Mouse (Mus musculus): ENCODE results near the gene 1190002N15Rik. TPM values are rescaled to one million over a fixed set of nuclear protein-coding genes. Genes with fewer than 3 reads are reported as not detected.

The 1190002N15Rik gene
- total and polyA plus RNA-seq, 2 experiments = 10.0 to 21.8 TPM

- Histone ChIP-seq H3K4me3 (ENCODE audit: insufficient read depth, low read depth, low read length) (no peak overlapping the region), H3K79me2 (ENCODE audit: control insufficient read depth, insufficient read depth, low read length) (no peaks in the 10 kb centered on the region), H3K27ac (replicated peaks; ENCODE audit: insufficient read depth, low read depth, low read length) (no peak overlapping the region), H3K9ac (ENCODE audit: low read depth, low read length) (no peak overlapping the region), H3K36me3 (ENCODE audit: control insufficient read depth, insufficient read depth, low read length) (no peaks in the 10 kb centered on the region), H3K4me1 (ENCODE audit: control insufficient read depth, insufficient read depth, low read length) (no peaks in the 10 kb centered on the region; the same call in 1 of the 2 replicates), H3K27me3 (ENCODE audit: control insufficient read depth, insufficient read depth, low read length) (no peaks in the 10 kb centered on the region)
- 90% methylated on average over 3 of the region's 3 CpGs for WGBS
- no peak for DNase-seq (ENCODE audit: extremely low read depth, low read depth, low spot score)
- TF ChIP-seq POLR2A (IDR thresholded peaks at IDR 0.05; ENCODE audit: extremely low read depth, insufficient read depth, low read length) (no peak), CTCF (IDR thresholded peaks at IDR 0.05; ENCODE audit: low read depth, low read length) (no peak)
These were observed 30.5 kb upstream of the 1190002N15Rik start for GRCm38 (mm10) chr9:94568386-94568785.

DNA sequence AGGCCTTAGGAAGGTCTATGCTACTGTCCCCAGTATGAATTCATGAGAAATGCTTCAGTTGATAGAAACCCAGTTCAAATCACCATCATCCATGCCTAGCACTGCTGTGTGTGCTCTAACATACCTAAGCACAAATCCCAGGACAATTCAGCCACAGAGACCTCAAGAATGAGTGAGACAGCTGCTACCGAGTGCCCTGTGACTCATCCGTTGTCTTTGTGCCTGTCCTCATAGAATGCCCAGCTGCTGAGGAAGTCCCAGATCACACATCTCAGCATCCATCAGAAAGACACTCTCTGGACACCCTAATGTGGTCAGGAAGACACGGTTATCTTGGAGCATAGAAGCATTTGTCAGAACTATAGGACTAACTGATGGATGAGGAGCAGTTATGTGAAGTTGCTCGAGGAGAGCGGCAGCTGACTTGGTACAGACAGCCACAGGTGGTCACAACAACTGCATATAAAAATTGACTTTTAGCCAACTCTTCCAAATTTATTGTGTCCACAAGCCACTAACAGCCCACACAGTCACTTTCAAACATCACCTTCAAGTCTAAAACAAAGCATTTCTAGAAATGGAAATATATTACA, 29.9 kb upstream of the 1190002N15Rik start:
- Histone ChIP-seq H3K36me3 (ENCODE audit: control insufficient read depth, insufficient read depth, low read length) (no peaks in the 10 kb centered on the region), H3K9ac (ENCODE audit: low read depth, low read length) (no peak overlapping the region), H3K79me2 (ENCODE audit: control insufficient read depth, insufficient read depth, low read length) (no peaks in the 10 kb centered on the region), H3K4me3 (ENCODE audit: insufficient read depth, low read depth, low read length) (no peak overlapping the region), H3K4me1 (ENCODE audit: control insufficient read depth, insufficient read depth, low read length) (no peaks in the 10 kb centered on the region; the same call in 1 of the 2 replicates), H3K27ac (replicated peaks; ENCODE audit: insufficient read depth, low read depth, low read length) (no peak overlapping the region), H3K27me3 (ENCODE audit: control insufficient read depth, insufficient read depth, low read length) (no peaks in the 10 kb centered on the region)
- no peak for DNase-seq (ENCODE audit: extremely low read depth, low read depth, low spot score)
- WGBS = 84% methylated on average over 5 of the region's 5 CpGs
- TF ChIP-seq POLR2A (IDR thresholded peaks at IDR 0.05; ENCODE audit: extremely low read depth, insufficient read depth, low read length) (no peak), CTCF (IDR thresholded peaks at IDR 0.05; ENCODE audit: low read depth, low read length) (no peak)

DNA sequence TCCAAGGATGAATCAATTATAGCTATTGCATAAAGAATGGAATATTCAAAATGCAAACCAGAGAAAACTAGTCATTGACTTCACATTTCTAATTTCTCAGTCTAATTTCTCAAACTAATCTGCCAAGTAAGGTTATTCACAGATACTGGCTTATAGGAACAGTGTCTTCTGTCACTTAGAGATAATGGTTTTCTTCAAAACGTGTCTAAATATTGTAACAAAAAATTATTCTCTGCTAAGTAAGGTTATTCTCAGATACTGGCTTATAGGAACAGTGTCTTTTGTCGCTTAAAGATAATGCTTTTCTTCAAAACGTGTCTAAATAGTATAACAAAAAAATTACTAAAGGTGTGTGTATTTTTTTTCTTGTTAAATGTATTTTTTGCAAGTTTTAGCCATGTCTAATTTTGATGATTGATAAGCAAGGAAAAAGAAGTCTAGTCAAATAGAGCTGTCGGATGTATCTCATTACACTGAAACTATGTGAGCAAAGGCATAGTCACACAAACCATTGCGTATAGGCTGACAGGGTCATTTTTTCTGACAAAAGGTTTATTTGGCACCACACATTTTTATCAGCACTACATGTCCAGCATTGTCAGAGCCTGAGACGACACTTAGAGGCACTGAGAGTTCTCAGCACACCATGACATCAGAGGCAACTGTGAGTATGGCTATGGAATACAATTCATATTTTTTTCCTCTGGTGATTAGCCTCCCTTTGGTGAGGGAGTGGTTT, 19.1 kb upstream of the 1190002N15Rik start:
- H3K79me2 ChIP-seq (ENCODE audit: control insufficient read depth, insufficient read depth, low read length) = no peaks in the 10 kb centered on the region
- no peak for DNase-seq (ENCODE audit: extremely low read depth, low read depth, low spot score)
- H3K27ac ChIP-seq (replicated peaks; ENCODE audit: insufficient read depth, low read depth, low read length) = no peak overlapping the region
- no peaks in the 10 kb centered on the region for H3K27me3 ChIP-seq (ENCODE audit: control insufficient read depth, insufficient read depth, low read length)
- TF ChIP-seq POLR2A (IDR thresholded peaks at IDR 0.05; ENCODE audit: extremely low read depth, insufficient read depth, low read length) (no peak), CTCF (IDR thresholded peaks at IDR 0.05; ENCODE audit: low read depth, low read length) (no peak)
- WGBS = 87% methylated on average over 6 of the region's 6 CpGs
- H3K4me3 ChIP-seq (ENCODE audit: insufficient read depth, low read depth, low read length) = no peak overlapping the region
- H3K9ac ChIP-seq (ENCODE audit: low read depth, low read length) = no peak overlapping the region
- no peaks in the 10 kb centered on the region for H3K36me3 ChIP-seq (ENCODE audit: control insufficient read depth, insufficient read depth, low read length)
- H3K4me1 ChIP-seq (ENCODE audit: control insufficient read depth, insufficient read depth, low read length) = no peaks in the 10 kb centered on the region

- H3K36me3 ChIP-seq (ENCODE audit: control insufficient read depth, insufficient read depth, low read length) = no peaks in the 10 kb centered on the region
- no peak overlapping the region for H3K9ac ChIP-seq (ENCODE audit: low read depth, low read length)
- H3K27ac ChIP-seq (replicated peaks; ENCODE audit: insufficient read depth, low read depth, low read length) = no peak overlapping the region
- DNase-seq (ENCODE audit: extremely low read depth, low read depth, low spot score) = no peak
- H3K27me3 ChIP-seq (ENCODE audit: control insufficient read depth, insufficient read depth, low read length) = no peaks in the 10 kb centered on the region
- no peaks in the 10 kb centered on the region for H3K4me1 ChIP-seq (ENCODE audit: control insufficient read depth, insufficient read depth, low read length)
- H3K79me2 ChIP-seq (ENCODE audit: control insufficient read depth, insufficient read depth, low read length) = no peaks in the 10 kb centered on the region
- TF ChIP-seq CTCF (IDR thresholded peaks at IDR 0.05; ENCODE audit: low read depth, low read length) = no peak
- no peak for TF ChIP-seq POLR2A (IDR thresholded peaks at IDR 0.05; ENCODE audit: extremely low read depth, insufficient read depth, low read length)
- H3K4me3 ChIP-seq (ENCODE audit: insufficient read depth, low read depth, low read length) = no peak overlapping the region
These were observed 18.4 kb upstream of the 1190002N15Rik start for GRCm38 (mm10) chr9:94556249-94556648.

DNA sequence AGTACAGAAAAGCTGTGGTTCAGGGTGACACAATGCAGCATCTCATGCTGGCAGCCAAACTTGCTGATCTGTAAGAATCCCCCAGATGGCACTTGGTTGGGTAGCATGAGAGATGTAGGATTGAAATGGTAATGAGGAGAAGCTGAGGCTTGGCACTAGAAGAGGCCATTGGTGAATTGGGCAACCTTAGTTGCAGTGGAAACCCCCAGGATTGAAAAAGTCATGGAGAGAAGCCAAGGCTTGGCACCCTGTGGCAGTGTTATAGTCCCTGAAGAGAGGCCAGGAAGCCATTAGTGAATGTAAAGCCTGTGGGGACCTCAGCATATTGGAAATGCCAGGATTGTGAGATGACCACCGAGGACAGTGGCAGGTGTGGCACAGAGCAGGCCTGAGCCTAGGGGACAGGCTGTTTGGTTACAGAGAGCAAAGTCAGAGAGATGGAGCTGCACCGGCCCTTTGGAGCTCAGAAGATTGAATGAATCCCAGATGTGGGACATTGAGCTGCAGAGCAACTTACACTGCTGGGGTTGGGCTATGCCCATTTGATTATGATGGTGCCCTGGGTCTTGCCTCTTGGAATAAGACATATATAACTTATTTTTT, 12.7 kb upstream of the 1190002N15Rik start:
- no peak for DNase-seq (ENCODE audit: extremely low read depth, low read depth, low spot score)
- no peak overlapping the region for H3K27ac ChIP-seq (replicated peaks; ENCODE audit: insufficient read depth, low read depth, low read length)
- H3K9ac ChIP-seq (ENCODE audit: low read depth, low read length) = no peak overlapping the region
- TF ChIP-seq POLR2A (IDR thresholded peaks at IDR 0.05; ENCODE audit: extremely low read depth, insufficient read depth, low read length) (no peak), CTCF (IDR thresholded peaks at IDR 0.05; ENCODE audit: low read depth, low read length) (no peak)
- H3K79me2 ChIP-seq (ENCODE audit: control insufficient read depth, insufficient read depth, low read length) = no peaks in the 10 kb centered on the region
- H3K36me3 ChIP-seq (ENCODE audit: control insufficient read depth, insufficient read depth, low read length) = no peaks in the 10 kb centered on the region
- no peaks in the 10 kb centered on the region for H3K4me1 ChIP-seq (ENCODE audit: control insufficient read depth, insufficient read depth, low read length)
- no peak overlapping the region for H3K4me3 ChIP-seq (ENCODE audit: insufficient read depth, low read depth, low read length)
- no peaks in the 10 kb centered on the region for H3K27me3 ChIP-seq (ENCODE audit: control insufficient read depth, insufficient read depth, low read length)
- WGBS = 90% methylated on average over 2 of the region's 2 CpGs
